Mouse (Mus musculus): ENCODE data around the gene Lgalsl. TPM values are rescaled to one million over a fixed set of nuclear protein-coding genes. Genes with fewer than 3 reads are reported as not detected.

The Lgalsl gene
- polyA plus RNA-seq, 1 experiment from 2014 or later = 46.5 TPM

DNA sequence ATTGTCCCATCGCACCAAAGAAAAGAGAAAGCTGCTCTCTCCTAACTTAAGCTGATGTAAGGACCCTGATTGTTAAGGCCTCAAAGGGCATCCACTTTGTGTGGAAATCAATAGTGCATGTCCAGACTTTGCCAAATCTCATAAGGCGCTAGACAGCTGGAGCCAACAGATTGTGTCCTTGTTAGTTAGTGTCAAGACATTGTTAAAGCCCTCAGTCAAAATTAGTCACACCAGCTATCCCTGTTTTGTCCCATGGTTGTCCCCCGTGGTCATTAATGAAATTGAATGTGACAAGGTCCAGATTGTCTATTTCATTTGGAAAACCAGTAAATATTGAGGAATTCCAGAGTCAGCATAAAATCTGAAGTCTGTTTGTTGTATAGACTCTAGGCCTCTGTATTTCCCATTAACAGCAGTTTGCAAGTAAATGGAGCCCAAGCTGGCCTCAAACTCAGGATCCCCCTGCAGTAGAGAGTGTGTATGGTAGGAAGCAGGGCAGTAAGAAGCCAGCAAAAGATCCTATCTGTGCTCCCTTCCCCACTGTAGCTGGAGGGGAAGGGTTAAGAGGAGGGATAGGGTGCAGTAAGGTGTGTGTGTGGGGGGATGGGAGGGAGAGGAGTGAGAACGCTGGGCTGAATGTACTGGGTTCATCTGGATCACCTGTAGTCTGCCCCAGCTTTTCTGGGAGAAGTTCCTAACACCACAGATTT lies 23.3 kb upstream of the Lgalsl start:
- Histone ChIP-seq H3K9me3 (ENCODE audit: low read depth, low read length) (no peaks in the 10 kb centered on the region), H3K27me3 (ENCODE audit: insufficient read depth, low read length) (no peaks in the 10 kb centered on the region), H3K4me3 (ENCODE audit: low read depth, low read length) (no peak overlapping the region), H3K27ac (ENCODE audit: low read depth) (no peak overlapping the region), H3K9ac (no peak overlapping the region), H3K4me2 (no peak overlapping the region), H3K36me3 (ENCODE audit: insufficient read depth) (no peaks in the 10 kb centered on the region), H3K4me1 (ENCODE audit: insufficient read depth) (peaks cover 10% of the 10 kb centered on the region)
- TF ChIP-seq CTCF (IDR thresholded peaks at IDR 0.05; ENCODE audit: low read depth) = no peak
- no peak for ATAC-seq (ENCODE audit: insufficient read depth)
- DNase-seq = no peak
- WGBS = 84% methylated on average over 4 of the region's 4 CpGs

DNA sequence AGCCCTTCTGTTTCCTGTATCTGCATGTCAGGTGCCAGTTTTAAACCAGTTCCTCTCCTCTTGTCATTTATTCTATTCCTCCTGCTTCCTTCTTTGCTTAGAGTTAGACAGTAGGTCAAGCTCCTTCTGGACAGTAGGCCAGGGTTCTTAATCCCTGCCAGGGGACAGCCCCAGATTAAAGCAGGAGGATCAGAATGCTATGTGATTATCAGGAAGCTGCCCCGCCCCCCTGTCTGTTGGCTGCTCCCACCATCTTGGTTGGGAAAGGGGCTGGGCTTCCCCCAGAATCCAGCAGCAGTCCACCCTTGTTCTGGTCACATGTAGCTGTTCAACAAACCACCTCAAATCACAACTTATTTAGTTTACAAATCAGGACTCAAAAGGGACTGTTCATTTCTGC lies 19.3 kb upstream of the Lgalsl start:
- WGBS = 84% methylated on average over 1 of the region's 1 CpGs
- DNase-seq (no peak), ATAC-seq (ENCODE audit: insufficient read depth) (no peak)
- no peak overlapping the region for H3K4me2 ChIP-seq
- H3K27me3 ChIP-seq (ENCODE audit: insufficient read depth, low read length) = no peaks in the 10 kb centered on the region
- no peak overlapping the region for H3K4me3 ChIP-seq (ENCODE audit: low read depth, low read length)
- no peak overlapping the region for H3K27ac ChIP-seq (ENCODE audit: low read depth)
- H3K9me3 ChIP-seq (ENCODE audit: low read depth, low read length) = no peaks in the 10 kb centered on the region
- H3K36me3 ChIP-seq (ENCODE audit: insufficient read depth) = no peaks in the 10 kb centered on the region
- no peak for TF ChIP-seq CTCF (IDR thresholded peaks at IDR 0.05; ENCODE audit: low read depth)
- H3K4me1 ChIP-seq (ENCODE audit: insufficient read depth) = no peaks in the 10 kb centered on the region
- no peak overlapping the region for H3K9ac ChIP-seq

GRCm38 (mm10) chr11:20849403-20849802 lies 18.5 kb upstream of the Lgalsl start:
- DNase-seq (no peak), ATAC-seq (ENCODE audit: insufficient read depth) (no peak)
- Histone ChIP-seq H3K4me1 (ENCODE audit: insufficient read depth) (no peaks in the 10 kb centered on the region), H3K4me3 (ENCODE audit: low read depth, low read length) (no peak overlapping the region), H3K36me3 (ENCODE audit: insufficient read depth) (no peaks in the 10 kb centered on the region), H3K9me3 (ENCODE audit: low read depth, low read length) (no peaks in the 10 kb centered on the region), H3K27me3 (ENCODE audit: insufficient read depth, low read length) (no peaks in the 10 kb centered on the region), H3K9ac (no peak overlapping the region), H3K4me2 (no peak overlapping the region), H3K27ac (ENCODE audit: low read depth) (no peak overlapping the region)
- no peak for TF ChIP-seq CTCF (IDR thresholded peaks at IDR 0.05; ENCODE audit: low read depth)
- 67% methylated on average over 5 of the region's 5 CpGs for WGBS

GRCm38 (mm10) chr11:20837366-20837765 lies 6.5 kb upstream of the Lgalsl start:
- Histone ChIP-seq H3K27ac (ENCODE audit: low read depth) (no peak overlapping the region), H3K27me3 (ENCODE audit: insufficient read depth, low read length) (no peaks in the 10 kb centered on the region), H3K4me2 (no peak overlapping the region), H3K4me1 (ENCODE audit: insufficient read depth) (no peaks in the 10 kb centered on the region), H3K9me3 (ENCODE audit: low read depth, low read length) (no peaks in the 10 kb centered on the region), H3K4me3 (ENCODE audit: low read depth, low read length) (no peak overlapping the region), H3K9ac (no peak overlapping the region), H3K36me3 (ENCODE audit: insufficient read depth) (no peaks in the 10 kb centered on the region)
- no peak for TF ChIP-seq CTCF (IDR thresholded peaks at IDR 0.05; ENCODE audit: low read depth)
- DNase-seq (no peak), ATAC-seq (ENCODE audit: insufficient read depth) (no peak)
- 86% methylated on average over 5 of the region's 5 CpGs for WGBS

DNA sequence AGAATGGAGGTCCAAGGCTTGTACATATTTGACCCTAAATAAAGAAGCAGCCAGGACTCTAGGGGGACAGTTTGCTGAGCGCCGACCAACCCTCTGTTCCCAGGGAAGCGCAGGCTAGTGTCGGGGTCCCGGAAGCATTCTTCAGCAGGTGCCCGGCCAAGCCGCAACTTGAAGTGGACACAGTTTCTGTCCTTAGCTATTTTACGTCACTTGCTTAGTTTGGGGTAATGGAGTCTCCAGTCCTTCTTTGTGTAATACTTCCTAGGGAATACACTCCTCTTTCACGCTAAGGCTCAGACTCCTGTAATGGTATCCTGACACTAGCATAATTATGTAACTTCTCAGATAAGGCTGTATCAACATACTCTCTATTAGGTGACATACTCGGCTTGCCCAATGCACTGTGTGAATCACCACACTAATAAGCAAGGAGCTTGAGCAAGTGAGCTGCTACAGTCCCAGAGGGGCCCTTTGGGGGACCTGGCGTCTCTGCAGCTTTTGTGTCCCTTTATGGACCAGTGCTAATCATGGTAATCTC lies 813 bp upstream of the Lgalsl start:
- 16% methylated on average over 11 of the region's 11 CpGs for WGBS
- no peak for DNase-seq

GRCm38 (mm10) chr11:20829993-20830685 lies 717 bp downstream of the Lgalsl start:
- peak overlapping the region; percentile 90 for H3K27ac ChIP-seq (ENCODE audit: low read depth)
- H3K4me3 ChIP-seq (ENCODE audit: low read depth, low read length) = peak overlapping the region; percentile 92
- H3K9me3 ChIP-seq (ENCODE audit: low read depth, low read length) = no peaks in the 10 kb centered on the region
- peak overlapping the region; percentile 96 for H3K9ac ChIP-seq
- H3K4me1 ChIP-seq (ENCODE audit: insufficient read depth) = peaks cover 15% of the 10 kb centered on the region
- ATAC-seq (ENCODE audit: insufficient read depth) (peak; percentile 2), DNase-seq (peak; percentile 61)
- WGBS = 10% methylated on average over 23 of the region's 23 CpGs
- TF ChIP-seq CTCF (IDR thresholded peaks at IDR 0.05; ENCODE audit: low read depth) = no peak
- H3K36me3 ChIP-seq (ENCODE audit: insufficient read depth) = peaks cover 21% of the 10 kb centered on the region
- peak overlapping the region; percentile 82 for H3K4me2 ChIP-seq
- H3K27me3 ChIP-seq (ENCODE audit: insufficient read depth, low read length) = no peaks in the 10 kb centered on the region

More for the DNA sequence above, 813 bp upstream of the Lgalsl start:
- peak overlapping the region; percentile 96 for H3K9ac ChIP-seq
- peak overlapping the region; percentile 92 for H3K4me3 ChIP-seq (ENCODE audit: low read depth, low read length)
- peak; percentile 3; the same call in 1 of the 2 replicates for ATAC-seq (ENCODE audit: insufficient read depth)
- no peak for TF ChIP-seq CTCF (IDR thresholded peaks at IDR 0.05; ENCODE audit: low read depth)
- H3K4me2 ChIP-seq = peak overlapping the region; percentile 82
- no peak overlapping the region for H3K27ac ChIP-seq (ENCODE audit: low read depth)
- H3K9me3 ChIP-seq (ENCODE audit: low read depth, low read length) = no peaks in the 10 kb centered on the region
- no peaks in the 10 kb centered on the region for H3K27me3 ChIP-seq (ENCODE audit: insufficient read depth, low read length)
- peaks cover 21% of the 10 kb centered on the region for H3K36me3 ChIP-seq (ENCODE audit: insufficient read depth)
- H3K4me1 ChIP-seq (ENCODE audit: insufficient read depth) = peaks cover 15% of the 10 kb centered on the region

DNA sequence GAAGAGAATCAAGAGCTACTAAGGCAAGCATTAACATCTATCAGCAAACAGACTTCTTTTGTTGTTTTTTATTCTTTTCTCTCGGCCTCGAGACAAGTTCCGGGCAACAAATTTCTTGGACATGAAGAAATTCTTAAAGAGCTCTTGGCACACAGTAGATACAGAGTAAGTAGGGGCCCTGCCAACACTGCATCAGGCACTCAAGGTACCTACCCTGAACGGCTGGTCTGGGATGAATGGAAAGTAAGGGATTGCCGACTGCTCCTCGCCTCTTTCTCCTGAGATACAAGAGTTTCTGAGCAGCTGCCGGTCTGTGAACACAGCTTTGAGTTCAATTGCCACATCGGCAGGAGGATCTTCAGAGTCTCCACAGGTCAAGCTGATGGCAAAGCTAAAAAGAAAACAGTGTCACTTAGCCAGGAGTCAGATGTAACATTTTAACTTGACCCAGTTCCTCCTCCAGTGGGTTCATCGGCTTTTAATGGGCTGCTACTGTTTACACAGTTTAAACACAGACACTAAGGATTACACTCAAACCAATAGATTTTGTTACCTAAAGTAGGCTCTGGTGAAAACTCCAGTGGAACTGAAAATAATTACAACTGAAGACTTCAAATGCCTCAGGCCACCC lies 1.7 kb downstream of the Lgalsl start:
- Histone ChIP-seq H3K4me1 (ENCODE audit: insufficient read depth) (peaks cover 15% of the 10 kb centered on the region), H3K4me2 (peak overlapping the region; percentile 82), H3K36me3 (ENCODE audit: insufficient read depth) (peaks cover 25% of the 10 kb centered on the region), H3K27me3 (ENCODE audit: insufficient read depth, low read length) (no peaks in the 10 kb centered on the region), H3K9me3 (ENCODE audit: low read depth, low read length) (no peaks in the 10 kb centered on the region), H3K9ac (peak overlapping the region; percentile 33; the same call in 1 of the 2 replicates), H3K4me3 (ENCODE audit: low read depth, low read length) (no peak overlapping the region), H3K27ac (ENCODE audit: low read depth) (peak overlapping the region; percentile 48)
- ATAC-seq (ENCODE audit: insufficient read depth) = no peak
- peak; percentile 6 for DNase-seq
- 46% methylated on average over 9 of the region's 9 CpGs for WGBS
- TF ChIP-seq CTCF (IDR thresholded peaks at IDR 0.05; ENCODE audit: low read depth) = no peak
